Mouse (Mus musculus) bone marrow macrophage, adult 2 months (primary cell): ENCODE measurements around the gene Aff3.

Source experiments
- CTCF ChIP-seq: IDR thresholded peaks from 2 replicates; pipeline ENCODE4 v1.5.1; 2012; ENCODE audit warnings: low read depth, mild to moderate bottlenecking, low read length, moderate library complexity
- POLR2A ChIP-seq: IDR thresholded peaks from 2 replicates; pipeline ENCODE4 v1.6.1; 2012; ENCODE audit warnings: mild to moderate bottlenecking, low read depth, low read length, borderline replicate concordance

- TF ChIP-seq POLR2A (no peak), CTCF (no peak)
Measured at GRCm38 (mm10) chr1:38384457-38385121, 280.2 kb downstream of the Aff3 start.
